Mouse (Mus musculus): ENCODE results near the gene Zfp536. TPM values are rescaled to one million over a fixed set of nuclear protein-coding genes. Genes with fewer than 3 reads are reported as not detected.
"Not testable (repeated sequence)": the region's sequence is repeated elsewhere in the genome, so short reads cannot be mapped to it uniquely, and the experiment has no call there.

Gene Zfp536
- polyA plus RNA-seq, 1 experiment from 2014 or later: not detected

DNA sequence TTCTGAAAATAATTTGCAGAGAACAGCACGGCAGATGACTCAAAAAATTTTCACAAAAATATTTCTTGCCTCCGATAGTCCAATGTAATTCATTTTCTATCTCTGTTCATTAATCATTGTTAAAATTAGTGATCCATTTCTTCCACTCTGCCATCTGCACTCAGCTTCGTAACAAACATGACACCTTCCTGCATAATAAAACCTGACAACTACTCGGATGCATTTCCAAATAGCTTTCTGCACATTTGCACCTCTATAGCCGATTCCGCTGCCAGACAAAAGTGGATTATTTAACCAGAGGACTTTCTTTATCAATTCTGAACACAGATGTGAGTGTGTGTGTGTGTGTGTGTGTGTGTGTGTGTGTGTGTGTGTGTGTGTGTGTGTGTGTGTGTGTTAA lies 38.9 kb downstream of the Zfp536 start:
- no peaks in the 10 kb centered on the region for H3K79me2 ChIP-seq (ENCODE audit: inconsistent target)
- H3K27ac ChIP-seq: no peak overlapping the region
- 82% methylated on average over 5 of the region's 6 CpGs for WGBS (ENCODE audit: missing documents)
- no peak overlapping the region for H3K4me3 ChIP-seq (ENCODE audit: inconsistent target)
- H3K36me3 ChIP-seq (ENCODE audit: inconsistent target): no peaks in the 10 kb centered on the region

DNA sequence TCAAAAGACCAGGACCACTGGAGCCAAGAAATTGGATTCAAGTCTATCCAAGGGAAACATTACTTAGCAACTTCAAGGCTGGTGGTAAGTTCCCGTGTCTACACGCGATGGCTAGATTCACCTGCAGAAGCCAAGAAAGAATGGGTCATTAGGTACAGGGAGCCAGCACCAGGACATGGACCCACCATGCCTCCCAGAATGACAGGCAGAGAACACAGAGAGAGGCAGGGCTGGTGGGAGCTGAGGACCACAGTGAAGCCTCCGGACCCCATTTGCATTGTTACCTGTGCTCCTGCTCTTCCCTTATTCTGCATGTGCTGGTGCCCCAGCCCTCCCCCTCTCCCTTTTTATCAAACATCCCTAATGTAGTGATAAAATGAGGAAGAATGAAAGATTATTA lies 39.4 kb downstream of the Zfp536 start:
- no peaks in the 10 kb centered on the region for H3K79me2 ChIP-seq (ENCODE audit: inconsistent target)
- 90% methylated on average over 4 of the region's 4 CpGs for WGBS (ENCODE audit: missing documents)
- H3K27ac ChIP-seq: no peak overlapping the region
- no peaks in the 10 kb centered on the region for H3K36me3 ChIP-seq (ENCODE audit: inconsistent target)
- H3K4me3 ChIP-seq (ENCODE audit: inconsistent target): no peak overlapping the region

DNA sequence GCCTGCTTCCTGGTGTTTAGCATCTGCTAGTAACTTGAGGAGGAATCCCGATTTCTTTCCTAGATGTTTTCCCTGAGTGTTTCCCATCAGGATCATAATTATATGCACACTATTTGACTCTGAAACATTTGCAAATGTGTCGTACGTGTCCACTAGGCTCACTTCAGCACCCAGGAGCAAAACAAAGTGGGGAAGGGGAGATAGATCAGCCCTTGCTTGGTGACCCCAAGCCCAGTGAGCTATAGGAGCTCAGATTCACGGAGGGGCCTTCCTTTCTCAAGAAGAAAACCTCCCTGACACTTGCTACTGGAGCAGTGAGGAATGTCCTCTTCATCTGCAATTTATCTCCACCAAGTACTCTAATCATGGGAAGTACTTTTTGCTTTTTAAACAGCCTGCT lies 40.7 kb downstream of the Zfp536 start:
- Histone ChIP-seq H3K79me2 (ENCODE audit: inconsistent target) (no peaks in the 10 kb centered on the region), H3K4me3 (ENCODE audit: inconsistent target) (no peak overlapping the region), H3K27ac (no peak overlapping the region), H3K36me3 (ENCODE audit: inconsistent target) (no peaks in the 10 kb centered on the region)
- 76% methylated on average over 4 of the region's 4 CpGs for WGBS (ENCODE audit: missing documents)

DNA sequence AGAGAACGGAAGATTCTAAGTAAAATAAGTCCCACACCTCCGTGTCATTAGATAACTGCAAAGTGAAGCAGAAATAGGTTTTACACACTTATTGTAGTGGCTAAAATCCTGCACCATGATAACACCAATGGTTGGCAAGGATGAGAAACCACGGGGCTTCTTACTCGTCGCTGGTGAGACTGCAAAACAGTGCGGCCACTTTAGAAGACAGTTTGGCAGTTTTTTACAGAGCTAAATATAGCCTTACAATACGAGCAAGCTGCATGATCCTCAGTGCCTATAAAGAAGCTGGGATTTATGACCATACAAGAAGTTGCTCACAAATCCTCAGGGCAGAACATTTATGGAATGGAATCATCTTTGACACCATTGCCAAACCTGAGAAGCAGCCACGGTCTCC lies 45.7 kb downstream of the Zfp536 start:
- 76% methylated on average over 8 of the region's 8 CpGs for WGBS (ENCODE audit: missing documents)
- Histone ChIP-seq H3K36me3 (ENCODE audit: inconsistent target) (no peaks in the 10 kb centered on the region), H3K4me3 (ENCODE audit: inconsistent target) (no peak overlapping the region), H3K79me2 (ENCODE audit: inconsistent target) (no peaks in the 10 kb centered on the region), H3K27ac (no peak overlapping the region)

DNA sequence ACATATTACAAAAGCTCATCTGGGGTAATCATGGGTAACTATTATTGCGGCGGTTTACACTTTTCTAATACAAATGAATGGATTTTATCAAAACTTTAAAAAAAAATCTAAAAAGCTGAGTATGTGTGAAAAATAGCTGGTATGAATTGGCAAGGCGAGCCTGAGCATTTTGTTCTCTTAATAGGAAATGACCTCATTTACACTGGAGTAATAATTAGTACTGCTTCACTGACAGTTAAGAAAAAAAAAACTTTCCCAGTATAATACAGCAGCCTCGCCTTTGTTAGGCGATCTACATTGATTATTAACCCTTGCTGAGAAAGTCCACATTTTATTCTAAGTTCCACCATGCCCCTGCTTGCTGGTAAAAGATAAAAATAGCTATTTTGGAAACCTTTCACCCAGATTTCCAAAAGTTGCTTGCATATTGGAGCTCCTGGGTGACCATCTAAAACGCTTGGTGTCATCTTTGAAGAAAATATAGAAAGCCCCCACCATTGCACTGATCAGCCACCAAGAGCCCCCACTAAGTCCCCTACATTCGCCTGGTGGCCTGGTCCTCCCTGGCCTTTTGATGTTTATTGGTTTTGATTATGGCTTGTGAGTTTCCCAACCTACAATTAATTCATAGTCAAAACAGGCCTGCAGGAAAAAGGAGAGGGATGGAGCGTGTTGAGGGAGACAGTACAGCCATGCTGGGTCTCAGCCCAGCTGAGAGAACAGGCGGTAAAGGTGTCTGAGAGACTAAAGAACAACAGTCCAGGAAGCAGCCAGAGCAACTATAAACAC lies 49.2 kb downstream of the Zfp536 start:
- no peak overlapping the region for H3K4me3 ChIP-seq (ENCODE audit: inconsistent target)
- no peaks in the 10 kb centered on the region for H3K79me2 ChIP-seq (ENCODE audit: inconsistent target)
- WGBS (ENCODE audit: missing documents): 83% methylated on average over 9 of the region's 9 CpGs
- H3K27ac ChIP-seq: no peak overlapping the region
- no peaks in the 10 kb centered on the region for H3K36me3 ChIP-seq (ENCODE audit: inconsistent target)

DNA sequence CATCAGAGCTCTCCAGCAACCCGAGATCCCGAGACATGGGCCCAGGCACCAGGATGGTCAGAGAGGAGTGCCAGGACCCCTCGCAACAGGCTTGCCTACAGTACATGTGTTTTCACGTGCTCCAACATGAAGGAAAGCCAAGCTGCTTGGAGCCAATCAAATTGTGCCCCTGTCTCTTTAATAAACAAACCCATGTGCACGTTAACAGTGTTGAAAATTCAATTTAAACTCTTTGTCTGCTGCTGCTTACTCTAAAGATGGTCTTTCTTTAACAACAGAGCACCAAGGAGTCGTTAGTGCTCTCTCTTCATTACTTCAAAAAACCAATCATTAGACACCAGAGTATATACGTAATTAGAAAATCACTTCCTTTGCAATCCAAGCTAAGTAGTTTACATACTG lies 50.2 kb downstream of the Zfp536 start:
- H3K4me3 ChIP-seq (ENCODE audit: inconsistent target): no peak overlapping the region
- H3K79me2 ChIP-seq (ENCODE audit: inconsistent target): no peaks in the 10 kb centered on the region
- WGBS (ENCODE audit: missing documents): 85% methylated on average over 7 of the region's 7 CpGs
- no peak overlapping the region for H3K27ac ChIP-seq
- no peaks in the 10 kb centered on the region for H3K36me3 ChIP-seq (ENCODE audit: inconsistent target)

DNA sequence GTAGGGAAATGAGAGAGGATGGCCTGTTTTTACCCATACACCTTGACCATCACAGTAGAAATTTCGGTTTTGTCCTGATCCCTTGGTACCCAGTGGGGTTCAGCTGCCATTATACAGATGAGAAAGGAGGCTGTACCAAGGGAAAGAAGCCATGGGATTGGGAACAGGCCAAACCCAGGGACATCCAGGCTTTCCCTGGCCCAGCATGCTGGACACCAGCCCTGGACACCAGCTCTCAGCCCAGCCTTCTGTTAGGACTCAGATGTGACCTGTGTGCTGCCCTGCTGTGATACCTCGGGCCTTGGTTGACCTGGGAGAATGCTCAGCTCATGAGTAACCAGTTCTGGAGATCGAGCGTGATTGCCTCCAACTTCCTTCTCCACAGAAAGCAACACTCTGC lies 51.8 kb downstream of the Zfp536 start:
- no peaks in the 10 kb centered on the region for H3K36me3 ChIP-seq (ENCODE audit: inconsistent target)
- no peak overlapping the region for H3K4me3 ChIP-seq (ENCODE audit: inconsistent target)
- WGBS (ENCODE audit: missing documents): 70% methylated on average over 4 of the region's 4 CpGs
- no peak overlapping the region for H3K27ac ChIP-seq
- H3K79me2 ChIP-seq (ENCODE audit: inconsistent target): no peaks in the 10 kb centered on the region

DNA sequence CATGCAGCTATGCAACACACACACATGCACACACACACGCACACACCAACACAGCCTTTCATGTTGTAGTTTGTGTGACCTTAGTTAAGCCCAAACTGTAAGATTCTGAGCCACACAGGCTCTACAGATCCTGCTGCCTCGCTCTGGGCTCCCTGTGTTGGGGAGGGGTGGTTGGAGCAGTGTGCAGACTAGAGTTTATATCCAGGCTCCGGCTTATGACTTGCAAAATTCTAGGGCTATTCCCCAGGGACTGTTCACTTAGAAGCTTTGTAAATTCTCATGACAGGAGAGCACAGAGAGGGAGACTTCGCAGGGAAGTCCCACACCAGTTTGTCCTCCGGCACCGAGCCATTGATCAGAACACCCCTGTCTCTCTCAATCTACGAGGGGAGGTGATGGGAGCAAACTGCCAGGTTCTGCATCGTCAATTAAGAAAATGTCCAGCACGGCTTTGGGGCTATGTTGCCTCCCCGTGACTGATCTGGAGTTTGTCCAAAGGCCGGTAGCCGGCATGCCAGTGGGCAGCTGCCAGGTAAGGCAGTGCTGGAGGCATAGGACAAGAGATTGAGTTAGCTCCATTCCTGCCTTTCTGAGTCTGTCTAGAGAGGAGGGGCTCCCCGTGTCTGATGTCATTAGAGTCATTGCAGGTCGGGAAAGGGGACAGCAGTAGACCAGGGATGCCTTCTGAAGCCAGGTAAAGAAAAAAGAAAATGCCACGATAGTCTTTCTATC lies 54.6 kb downstream of the Zfp536 start:
- no peaks in the 10 kb centered on the region for H3K79me2 ChIP-seq (ENCODE audit: inconsistent target)

DNA sequence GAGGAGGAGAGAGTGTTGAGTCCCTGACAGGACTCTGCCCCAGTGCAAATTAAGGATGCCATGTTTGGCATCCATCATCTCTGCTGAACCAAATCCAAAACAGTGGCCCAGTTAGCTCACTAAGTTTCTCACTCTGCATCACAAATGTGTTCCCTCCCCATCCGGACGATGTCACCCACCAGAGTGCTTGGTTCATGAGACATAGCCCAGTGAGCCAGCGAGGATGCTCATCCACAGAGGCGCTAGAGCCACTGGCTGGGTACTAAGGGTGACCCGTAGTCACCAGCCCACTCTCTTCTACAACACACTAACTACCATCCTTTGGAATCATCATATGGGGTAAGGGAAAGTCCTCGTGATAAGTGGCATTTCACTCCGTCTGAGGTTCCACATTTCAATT lies 56.4 kb downstream of the Zfp536 start:
- 84% methylated on average over 7 of the region's 7 CpGs for WGBS (ENCODE audit: missing documents)
- Histone ChIP-seq H3K27ac (no peak overlapping the region), H3K79me2 (ENCODE audit: inconsistent target) (no peaks in the 10 kb centered on the region), H3K36me3 (ENCODE audit: inconsistent target) (no peaks in the 10 kb centered on the region), H3K4me3 (ENCODE audit: inconsistent target) (no peak overlapping the region)

More for the DNA sequence above, 54.6 kb downstream of the Zfp536 start:
- Histone ChIP-seq H3K27ac (no peak overlapping the region), H3K4me3 (ENCODE audit: inconsistent target) (no peak overlapping the region), H3K36me3 (ENCODE audit: inconsistent target) (no peaks in the 10 kb centered on the region)
- 82% methylated on average over 15 of the region's 15 CpGs for WGBS (ENCODE audit: missing documents)

DNA sequence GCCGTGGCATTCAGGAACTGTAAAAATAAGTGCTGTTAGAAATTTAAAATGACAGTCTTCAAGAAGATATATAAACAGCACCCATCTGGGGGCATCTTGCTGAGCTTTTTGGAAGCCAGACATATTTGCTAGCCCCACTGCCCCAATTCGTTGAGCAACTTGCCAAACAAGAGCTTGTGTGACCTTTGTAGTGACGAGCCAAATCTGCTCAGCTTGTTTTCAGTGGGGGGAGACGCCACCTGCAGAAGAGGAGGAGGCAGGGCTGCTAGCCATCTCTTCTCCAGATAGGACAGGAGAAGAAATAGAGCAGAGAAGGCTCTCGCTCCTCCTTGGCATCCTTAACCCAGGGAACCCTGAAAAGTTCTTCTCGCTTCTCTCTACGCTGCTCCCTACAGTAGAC lies 56.8 kb downstream of the Zfp536 start:
- H3K27ac ChIP-seq: no peak overlapping the region
- 86% methylated on average over 7 of the region's 7 CpGs for WGBS (ENCODE audit: missing documents)
- no peaks in the 10 kb centered on the region for H3K36me3 ChIP-seq (ENCODE audit: inconsistent target)
- H3K79me2 ChIP-seq (ENCODE audit: inconsistent target): no peaks in the 10 kb centered on the region
- H3K4me3 ChIP-seq (ENCODE audit: inconsistent target): no peak overlapping the region

DNA sequence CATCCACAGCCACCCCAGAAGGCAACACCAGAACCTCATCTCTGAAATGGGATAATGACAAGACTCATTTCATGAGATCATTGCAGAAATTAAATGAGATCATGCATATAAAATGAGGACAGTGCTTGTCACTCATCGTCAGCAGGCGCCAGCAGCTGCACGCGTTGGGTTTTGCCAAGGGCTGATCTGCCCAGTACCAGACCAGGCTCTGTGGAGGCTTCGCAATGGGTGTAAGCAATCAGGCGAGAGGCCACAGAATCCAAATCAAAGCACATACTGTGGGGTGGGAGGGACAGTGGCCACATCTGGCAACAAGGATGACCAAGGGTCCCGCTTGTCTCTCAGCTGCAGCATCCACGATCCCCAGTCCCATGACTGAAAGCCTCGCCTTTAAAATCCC lies 69.0 kb downstream of the Zfp536 start:
- Histone ChIP-seq H3K4me3 (ENCODE audit: inconsistent target) (no peak overlapping the region), H3K79me2 (ENCODE audit: inconsistent target) (no peaks in the 10 kb centered on the region)
- 94% methylated on average over 9 of the region's 9 CpGs for WGBS (ENCODE audit: missing documents)

DNA sequence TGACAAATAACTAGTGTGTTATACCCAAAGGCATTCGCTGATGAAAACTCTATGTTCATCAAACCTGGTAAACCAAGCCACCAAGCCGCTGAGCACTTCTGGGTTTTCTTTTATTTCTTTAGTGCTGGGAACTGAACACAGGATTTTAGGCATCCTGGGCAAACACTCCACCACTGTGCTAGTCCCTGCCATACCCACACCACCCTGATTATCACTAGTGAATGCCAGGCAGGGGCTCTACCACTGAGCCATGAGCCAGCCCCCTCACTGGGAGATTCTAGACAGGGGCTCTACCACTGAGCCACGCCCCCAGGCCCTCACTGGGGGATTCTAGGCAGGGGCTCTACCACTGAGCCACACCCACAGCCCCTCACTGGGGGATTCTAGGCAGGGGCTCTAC lies 76.1 kb downstream of the Zfp536 start:
- not testable (repeated sequence) for H3K36me3 ChIP-seq (ENCODE audit: inconsistent target); H3K27ac ChIP-seq; H3K4me3 ChIP-seq (ENCODE audit: inconsistent target); H3K79me2 ChIP-seq (ENCODE audit: inconsistent target)
- WGBS (ENCODE audit: missing documents): 85% methylated on average over 3 of the region's 3 CpGs

More for the DNA sequence above, 69.0 kb downstream of the Zfp536 start:
- no peak overlapping the region for H3K27ac ChIP-seq
- no peaks in the 10 kb centered on the region for H3K36me3 ChIP-seq (ENCODE audit: inconsistent target)

DNA sequence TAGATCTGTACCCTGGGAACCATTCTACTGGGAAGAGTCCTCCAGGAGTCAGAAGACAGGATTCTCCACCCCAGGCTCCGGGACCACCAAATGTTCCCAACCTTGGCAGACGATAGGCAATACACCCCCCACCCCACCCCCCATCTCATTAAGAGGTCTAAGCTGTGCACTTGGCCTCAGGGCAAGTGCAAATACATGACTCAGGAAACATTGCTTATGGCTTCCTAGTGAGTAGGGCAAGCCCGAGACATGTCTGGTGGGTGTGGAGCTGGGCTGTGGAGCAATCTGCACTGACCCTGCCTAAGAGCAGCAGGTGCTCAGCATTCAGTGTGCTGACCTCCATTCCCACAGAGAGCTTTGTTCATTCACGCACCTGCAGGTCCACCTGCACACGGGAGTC lies 78.4 kb downstream of the Zfp536 start:
- no peaks in the 10 kb centered on the region for H3K79me2 ChIP-seq (ENCODE audit: inconsistent target)
- H3K4me3 ChIP-seq (ENCODE audit: inconsistent target): no peak overlapping the region
- H3K27ac ChIP-seq: no peak overlapping the region
- no peaks in the 10 kb centered on the region for H3K36me3 ChIP-seq (ENCODE audit: inconsistent target)
- 88% methylated on average over 5 of the region's 5 CpGs for WGBS (ENCODE audit: missing documents)

DNA sequence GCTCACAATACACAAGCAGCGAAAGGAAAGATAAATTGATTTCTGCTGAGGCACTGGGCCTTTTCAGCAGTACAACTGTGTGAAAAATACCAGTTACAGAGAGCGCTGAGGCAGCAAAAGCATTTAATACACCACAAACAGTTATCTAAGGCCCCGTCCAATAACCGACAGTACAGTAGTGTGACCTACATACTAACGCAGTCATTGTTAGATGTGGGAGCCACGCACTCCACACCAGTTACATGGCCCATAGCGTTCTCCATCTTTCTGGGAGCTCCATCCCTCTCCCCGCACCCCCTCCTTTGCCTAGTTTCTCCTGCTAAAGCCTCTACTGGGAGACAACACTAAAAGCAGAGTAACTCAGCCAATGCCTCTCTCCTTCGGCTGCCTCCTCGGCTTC lies 82.8 kb downstream of the Zfp536 start:
- Histone ChIP-seq H3K79me2 (ENCODE audit: inconsistent target) (no peaks in the 10 kb centered on the region), H3K27ac (no peak overlapping the region), H3K36me3 (ENCODE audit: inconsistent target) (no peaks in the 10 kb centered on the region), H3K4me3 (ENCODE audit: inconsistent target) (no peak overlapping the region)
- 90% methylated on average over 10 of the region's 10 CpGs for WGBS (ENCODE audit: missing documents)

DNA sequence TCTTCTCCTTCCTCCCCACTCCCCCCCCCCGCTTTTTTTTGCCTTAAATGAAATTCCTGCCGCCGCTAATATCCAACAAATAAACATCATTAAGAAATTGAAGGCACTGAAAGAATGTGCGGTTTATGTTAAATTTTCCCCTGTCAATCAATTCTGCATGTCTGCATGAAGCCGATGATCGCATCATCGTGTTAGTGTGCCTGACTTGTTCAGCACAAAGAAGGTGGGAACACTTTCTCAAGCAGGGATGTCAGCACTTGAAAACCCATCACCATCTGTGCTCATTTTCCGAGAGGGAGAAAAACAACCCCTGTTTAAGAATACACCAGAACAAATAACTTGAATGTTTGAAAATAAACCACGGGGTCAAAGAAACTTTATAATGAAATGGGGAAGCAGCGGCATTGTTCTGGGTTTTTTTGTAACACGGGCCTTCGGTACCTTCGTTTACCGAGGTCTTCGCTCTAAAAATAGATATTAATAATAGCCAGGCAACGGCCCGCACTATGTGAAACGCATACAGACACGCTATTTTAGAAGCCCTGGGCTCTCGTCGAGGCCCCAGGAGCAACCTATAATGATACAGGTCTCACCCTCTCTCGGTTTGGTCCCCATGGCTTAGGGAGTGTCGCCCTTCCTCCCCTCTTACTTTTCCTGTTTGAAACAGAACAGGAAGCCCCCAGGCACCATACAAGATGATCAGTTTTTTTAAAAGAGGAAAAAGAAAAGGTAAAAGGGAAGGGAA lies 83.7 kb downstream of the Zfp536 start:
- Histone ChIP-seq H3K79me2 (ENCODE audit: inconsistent target) (no peaks in the 10 kb centered on the region), H3K36me3 (ENCODE audit: inconsistent target) (no peaks in the 10 kb centered on the region), H3K4me3 (ENCODE audit: inconsistent target) (no peak overlapping the region), H3K27ac (no peak overlapping the region)
- WGBS (ENCODE audit: missing documents): 27% methylated on average over 20 of the region's 23 CpGs
